Mouse (Mus musculus) olfactory bulb, adult 2 months (tissue): Measurements from ENCODE around the gene Arl8b.

Experiments
- CTCF ChIP-seq: fragments of 200-500 bp; IDR thresholded peaks from 2 replicates; pipeline ENCODE4 v1.5.1; 2012; ENCODE audit warnings: low read depth, mild to moderate bottlenecking, low read length, moderate library complexity; ENCODE audit not compliant: insufficient read depth
- POLR2A ChIP-seq: fragments of 200-500 bp; IDR thresholded peaks from 2 replicates; pipeline ENCODE4 v1.6.1; 2012; ENCODE audit warnings: mild to moderate bottlenecking, low read depth, low read length, moderate library complexity; ENCODE audit not compliant: insufficient read depth

DNA sequence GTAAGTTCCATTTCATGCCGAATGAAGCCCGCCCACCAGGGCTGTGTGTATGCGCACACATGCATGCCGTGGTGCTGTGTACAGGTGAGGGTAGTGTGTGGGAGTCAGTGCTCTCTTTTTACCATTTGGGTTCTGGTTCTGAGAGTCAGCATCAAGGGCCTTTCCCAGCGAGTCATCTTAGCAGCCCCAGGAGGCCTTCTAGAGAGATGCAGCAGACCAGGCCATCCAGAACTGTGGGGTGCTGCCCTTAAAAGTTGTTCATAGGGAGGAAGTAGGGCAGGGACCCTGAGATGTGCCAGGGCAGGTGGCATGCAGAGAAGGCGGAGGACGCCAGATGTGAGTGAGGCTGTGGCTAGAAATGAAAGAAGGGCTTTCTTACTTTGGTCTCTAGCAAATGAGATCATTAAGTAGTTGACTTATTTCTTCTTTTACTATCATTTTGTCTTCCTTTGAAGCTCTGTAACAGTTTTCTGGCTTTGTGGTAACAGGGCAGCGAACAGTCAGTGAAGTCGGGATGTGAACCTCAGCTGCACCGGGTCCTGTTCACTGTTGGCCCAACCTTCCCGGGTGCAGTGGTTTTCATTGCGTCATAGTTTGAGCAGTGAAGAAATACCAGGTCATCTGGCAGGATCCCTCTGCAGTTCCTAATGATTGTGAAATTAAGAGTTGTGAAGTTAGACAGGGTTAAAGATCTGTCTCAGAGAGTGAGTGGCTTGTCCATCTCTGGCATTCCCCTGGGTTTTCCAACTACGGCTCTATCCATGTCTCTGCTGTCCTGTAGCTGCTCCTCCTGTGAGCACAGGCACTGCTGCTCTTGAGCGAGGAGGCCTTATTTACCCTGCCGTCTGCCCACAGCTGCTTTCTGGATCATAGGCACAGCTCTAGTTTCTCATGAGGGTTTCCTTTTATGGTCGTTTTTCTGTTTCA is 53.1 kb downstream of the Arl8b start:
- TF ChIP-seq CTCF (no peak), POLR2A (no peak)
